Mouse (Mus musculus) kidney, embryonic 14.5 days (tissue): ENCODE measurements at regions not wholly inside any gene's neighbourhood (a gene's known extent, or its start where the extent isn't known, plus 50 kb on each side); places are given as distances from the start of the nearest gene placed in this dataset.

Source experiments
- ATAC-seq: fragments of 200-750 bp; cut with Nextera tagmentation; 2 replicates; pipeline ENCODE4 v1.8.0; 2017; ENCODE audit warnings: moderate number of reproducible peaks, mild to moderate bottlenecking, moderate TSS enrichment, moderate library complexity; ENCODE audit not compliant: low FRiP score, low TSS enrichment
- H3K27ac ChIP-seq: fragments of 300-500 bp; sonication (generic); 2 replicates; pipeline ENCODE4 v1.5.1; 2014; ENCODE audit warnings: low read depth, mild to moderate bottlenecking, low read length, moderate library complexity, mixed read lengths
- H3K27me3 ChIP-seq: fragments of 300-500 bp; sonication (generic); 2 replicates; pipeline ENCODE4 v1.6.1; 2014; ENCODE audit warnings: mild to moderate bottlenecking, low read length; ENCODE audit not compliant: control insufficient read depth, insufficient read depth
- H3K36me3 ChIP-seq: fragments of 300-500 bp; sonication (generic); 2 replicates; pipeline ENCODE4 v1.6.1; 2014; ENCODE audit warnings: low read length, mixed read lengths; ENCODE audit not compliant: control insufficient read depth, insufficient read depth
- H3K4me1 ChIP-seq: fragments of 300-500 bp; sonication (generic); 2 replicates; pipeline ENCODE4 v1.6.1; 2014; ENCODE audit warnings: low read length, mixed read lengths; ENCODE audit not compliant: control insufficient read depth, insufficient read depth
- H3K4me2 ChIP-seq: fragments of 300-500 bp; sonication (generic); replicated peaks from 2 replicates; pipeline ENCODE4 v1.6.1; 2014; ENCODE audit warnings: low read depth, mild to moderate bottlenecking, low read length
- H3K4me3 ChIP-seq: fragments of 300-500 bp; sonication (generic); 2 replicates; pipeline ENCODE4 v1.5.1; 2014; ENCODE audit warnings: mild to moderate bottlenecking, low read length
- H3K9ac ChIP-seq: fragments of 300-500 bp; sonication (generic); 2 replicates; pipeline ENCODE4 v1.6.1; 2014; ENCODE audit warnings: low read depth, mild to moderate bottlenecking, low read length, moderate library complexity
- H3K9me3 ChIP-seq: fragments of 300-500 bp; sonication (generic); 2 replicates; pipeline ENCODE4 v1.6.1; 2016; ENCODE audit warnings: low read length; ENCODE audit not compliant: control insufficient read depth
- WGBS: fragments of 180-500 bp; shearing (Covaris S2); extraction: QIAGEN DNeasy Blood & Tissue Kit; methylation state at CpG from one replicate; pipeline ENCODE4 v1.1.7; 2014; 5-methylcytosine and 5-hydroxymethylcytosine counted together

DNA sequence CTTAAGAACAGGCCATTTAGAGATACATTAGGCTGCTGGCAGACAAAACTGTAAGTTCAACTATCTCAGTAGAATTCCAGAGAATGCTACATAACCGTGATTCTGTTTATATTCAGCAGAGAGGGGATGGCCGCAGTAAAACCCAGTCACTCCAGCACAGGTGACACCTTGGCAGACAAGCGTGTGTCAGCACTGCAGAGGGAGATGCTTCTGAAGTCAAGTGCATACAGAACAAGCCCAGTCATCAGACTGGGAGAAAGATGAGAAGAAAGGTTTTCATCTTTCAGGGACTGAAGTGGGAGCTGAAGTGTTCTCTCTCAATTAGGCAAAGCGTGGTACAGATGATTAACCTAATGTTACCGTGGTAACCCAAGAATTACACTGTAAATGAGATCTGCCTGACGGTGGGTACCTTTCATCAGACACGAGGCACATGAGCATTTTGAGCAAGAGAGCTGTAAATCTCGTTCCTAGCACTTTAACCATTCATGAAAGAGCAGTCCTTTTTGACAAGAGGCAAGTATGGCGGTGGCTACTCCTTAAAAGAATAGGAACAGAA, 130.3 kb downstream of the Barhl2 start:
- Histone ChIP-seq H3K4me3 (no peak overlapping the region), H3K27ac (no peak overlapping the region), H3K4me1 (no peaks in the 10 kb centered on the region), H3K27me3 (no peaks in the 10 kb centered on the region), H3K4me2 (no peak overlapping the region), H3K9me3 (no peaks in the 10 kb centered on the region), H3K36me3 (no peaks in the 10 kb centered on the region), H3K9ac (no peak overlapping the region)
- ATAC-seq = no peak
- 60% methylated on average over 9 of the region's 9 CpGs for WGBS

DNA sequence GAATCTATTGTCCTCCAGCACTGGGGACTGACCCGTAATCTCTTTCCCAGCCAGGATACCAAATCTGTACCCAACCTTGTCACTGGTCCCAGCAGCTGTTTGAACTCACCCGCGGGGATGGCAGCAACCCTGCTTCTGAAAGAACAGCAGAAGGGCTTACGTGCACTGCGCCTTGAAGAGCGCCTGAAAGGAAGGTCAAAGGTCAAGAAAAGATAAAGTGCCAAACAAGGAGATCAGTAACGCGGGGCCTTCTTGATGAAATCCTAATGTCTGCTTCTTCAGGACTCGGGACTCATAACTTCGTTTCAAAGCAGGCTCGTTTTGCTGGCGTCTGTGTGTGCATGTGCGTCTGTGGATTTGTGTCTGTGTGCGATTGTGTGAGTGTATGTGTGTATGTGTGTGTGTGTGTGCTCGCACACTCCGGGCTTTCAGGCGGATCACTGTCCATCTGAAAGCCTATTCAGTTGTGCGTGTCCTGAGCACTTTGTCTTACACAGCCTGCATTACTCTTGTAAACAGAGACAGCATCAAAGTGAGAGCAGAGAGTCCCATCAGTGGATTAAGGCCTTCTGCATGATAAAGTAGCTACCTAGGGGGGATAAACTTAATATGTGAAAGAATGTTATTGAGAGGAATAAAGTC, 135.3 kb downstream of the Barhl2 start:
- Histone ChIP-seq H3K27me3 (no peaks in the 10 kb centered on the region), H3K36me3 (no peaks in the 10 kb centered on the region), H3K9me3 (no peaks in the 10 kb centered on the region), H3K4me1 (no peaks in the 10 kb centered on the region), H3K4me3 (no peak overlapping the region), H3K27ac (no peak overlapping the region), H3K4me2 (no peak overlapping the region), H3K9ac (no peak overlapping the region)
- no peak for ATAC-seq
- 42% methylated on average over 18 of the region's 18 CpGs for WGBS

DNA sequence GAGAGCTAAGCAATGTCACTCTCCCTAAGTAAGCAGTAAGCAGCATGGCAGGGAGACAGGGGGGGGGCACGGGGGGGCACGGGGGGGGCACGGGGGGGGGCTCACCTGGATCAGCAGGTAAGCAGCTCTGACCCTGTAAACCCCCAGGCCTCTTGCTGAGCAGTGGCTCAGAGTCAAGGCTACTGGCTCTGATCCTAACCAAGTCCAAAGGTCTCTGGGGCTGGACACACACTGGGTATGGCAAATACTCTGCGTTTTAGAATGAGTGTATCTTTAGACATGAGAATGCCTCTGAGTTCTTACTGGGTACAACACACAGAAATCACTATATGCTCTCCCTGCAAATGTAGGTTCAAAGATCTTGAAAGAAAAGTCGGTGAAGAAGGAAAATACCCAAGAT, 136.5 kb downstream of the Barhl2 start:
- no peak for ATAC-seq
- H3K27ac ChIP-seq = no peak overlapping the region
- no peak overlapping the region for H3K4me3 ChIP-seq
- no peaks in the 10 kb centered on the region for H3K27me3 ChIP-seq
- H3K9ac ChIP-seq = no peak overlapping the region
- WGBS = 45% methylated on average over 5 of the region's 5 CpGs
- H3K4me1 ChIP-seq = no peaks in the 10 kb centered on the region
- H3K4me2 ChIP-seq = no peak overlapping the region
- no peaks in the 10 kb centered on the region for H3K9me3 ChIP-seq
- H3K36me3 ChIP-seq = no peaks in the 10 kb centered on the region

DNA sequence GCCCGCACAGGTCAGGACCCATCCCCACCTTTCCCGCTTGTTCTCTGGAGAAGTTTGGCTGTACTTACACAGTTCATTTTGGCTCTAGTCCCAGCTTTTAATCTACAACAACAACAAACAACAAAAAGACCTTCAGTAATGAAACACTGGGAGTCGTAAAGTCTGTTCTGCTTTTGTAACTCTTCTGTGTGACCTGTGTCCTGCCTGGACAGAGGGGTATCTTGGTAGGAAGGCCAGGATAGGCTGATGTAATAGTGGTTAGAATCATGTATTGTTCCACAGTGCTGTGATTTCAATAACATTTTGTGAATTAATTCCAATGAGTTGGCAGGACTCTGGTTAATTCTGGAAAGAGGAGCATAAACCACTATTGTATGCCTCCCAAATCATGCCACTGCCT, 136.9 kb downstream of the Barhl2 start:
- 42% methylated on average over 3 of the region's 3 CpGs for WGBS
- no peak for ATAC-seq
- H3K27ac ChIP-seq = no peak overlapping the region

DNA sequence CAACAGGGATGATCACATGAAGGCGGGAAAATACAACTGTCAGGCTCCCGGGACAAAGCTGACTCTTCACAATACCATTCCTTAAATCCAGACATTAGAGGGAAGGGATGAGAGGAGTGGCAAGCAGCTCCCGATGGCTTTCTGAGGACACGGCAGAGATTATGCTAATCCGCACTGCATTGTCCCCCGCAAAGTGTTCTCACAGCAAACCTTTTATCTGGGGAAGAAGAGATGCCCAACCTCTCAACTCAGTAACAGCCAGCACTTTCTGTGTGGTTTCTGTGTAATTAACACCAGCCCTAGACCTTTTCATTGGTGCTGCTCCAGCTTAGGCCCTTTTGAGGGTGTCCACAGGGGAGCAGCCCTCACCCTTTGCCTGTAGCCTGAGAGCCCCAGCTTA, 137.9 kb downstream of the Barhl2 start:
- H3K27ac ChIP-seq = no peak overlapping the region
- 45% methylated on average over 6 of the region's 6 CpGs for WGBS
- no peaks in the 10 kb centered on the region for H3K4me1 ChIP-seq
- no peak overlapping the region for H3K9ac ChIP-seq
- ATAC-seq = no peak
- no peaks in the 10 kb centered on the region for H3K36me3 ChIP-seq
- no peaks in the 10 kb centered on the region for H3K9me3 ChIP-seq
- H3K27me3 ChIP-seq = no peaks in the 10 kb centered on the region
- H3K4me2 ChIP-seq = no peak overlapping the region
- H3K4me3 ChIP-seq = no peak overlapping the region

More for the DNA sequence above, 136.9 kb downstream of the Barhl2 start:
- no peak overlapping the region for H3K4me3 ChIP-seq
- no peaks in the 10 kb centered on the region for H3K4me1 ChIP-seq
- H3K9me3 ChIP-seq = no peaks in the 10 kb centered on the region
- H3K4me2 ChIP-seq = no peak overlapping the region
- H3K9ac ChIP-seq = no peak overlapping the region
- no peaks in the 10 kb centered on the region for H3K27me3 ChIP-seq
- no peaks in the 10 kb centered on the region for H3K36me3 ChIP-seq

DNA sequence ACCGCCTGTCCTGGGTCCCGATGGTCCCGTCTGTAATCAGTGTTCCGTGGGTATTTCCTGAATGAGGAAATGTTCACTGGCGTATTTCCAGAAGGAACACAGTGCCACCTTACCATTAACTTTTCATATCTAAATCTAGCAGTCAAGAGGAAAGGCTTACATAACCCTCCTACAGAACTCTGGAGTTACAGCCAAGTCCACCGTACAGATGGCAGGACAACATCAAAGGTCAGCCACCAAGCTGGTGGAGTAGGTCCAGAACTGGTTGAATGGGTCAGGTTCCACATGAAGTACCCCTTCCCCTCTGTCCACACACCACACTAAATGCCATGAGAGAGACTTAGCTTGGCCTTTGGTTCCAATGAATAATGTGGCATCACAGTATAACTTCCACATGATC, 139.7 kb downstream of the Barhl2 start:
- Histone ChIP-seq H3K4me3 (no peak overlapping the region), H3K9me3 (no peaks in the 10 kb centered on the region), H3K4me1 (no peaks in the 10 kb centered on the region), H3K27ac (no peak overlapping the region), H3K27me3 (no peaks in the 10 kb centered on the region), H3K4me2 (no peak overlapping the region), H3K9ac (no peak overlapping the region), H3K36me3 (no peaks in the 10 kb centered on the region)
- WGBS = 78% methylated on average over 6 of the region's 6 CpGs
- no peak for ATAC-seq

DNA sequence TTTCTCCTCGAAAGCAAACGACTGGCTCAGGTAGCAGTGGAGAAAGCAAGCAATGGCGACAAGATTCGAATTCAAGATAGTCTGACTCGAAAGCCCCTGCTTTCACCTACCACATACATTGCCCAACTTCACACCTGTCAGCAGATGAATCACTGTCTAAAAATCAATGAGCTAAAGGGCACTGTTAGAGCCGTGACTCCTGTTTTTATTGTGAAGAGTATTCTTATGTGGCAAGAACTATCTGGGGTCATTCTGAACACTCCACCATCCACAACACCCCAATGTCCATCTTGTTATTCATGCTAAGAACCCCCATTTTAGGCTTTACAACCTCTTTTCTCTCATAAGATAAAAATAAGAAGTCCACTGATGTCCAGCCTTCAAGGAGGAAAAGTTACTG, 144.1 kb downstream of the Barhl2 start:
- Histone ChIP-seq H3K9ac (no peak overlapping the region), H3K4me2 (no peak overlapping the region), H3K4me1 (no peaks in the 10 kb centered on the region), H3K27ac (no peak overlapping the region), H3K36me3 (no peaks in the 10 kb centered on the region), H3K27me3 (no peaks in the 10 kb centered on the region), H3K4me3 (no peak overlapping the region), H3K9me3 (no peaks in the 10 kb centered on the region)
- 89% methylated on average over 6 of the region's 6 CpGs for WGBS
- no peak for ATAC-seq

DNA sequence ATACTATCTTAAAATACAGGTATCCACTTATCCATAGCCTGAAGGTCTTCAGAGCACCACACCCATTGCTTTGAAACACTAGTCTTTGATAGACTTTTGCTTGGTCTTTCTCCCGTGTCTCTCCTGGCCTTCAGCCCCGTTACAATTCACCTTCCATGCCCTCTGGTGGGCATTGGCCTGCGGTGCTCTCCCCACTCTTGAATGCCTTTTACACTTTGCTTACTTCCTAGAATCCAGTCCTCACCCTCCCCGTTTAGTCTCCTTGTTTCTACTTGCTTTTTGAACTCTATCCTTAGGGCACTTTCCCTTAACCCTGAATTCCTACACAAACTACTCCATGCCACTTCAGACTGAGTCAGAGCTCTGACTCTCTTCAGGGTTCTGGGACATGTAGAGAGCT, 156.6 kb downstream of the Barhl2 start:
- WGBS = 51% methylated on average over 4 of the region's 4 CpGs
- Histone ChIP-seq H3K9me3 (no peaks in the 10 kb centered on the region), H3K27me3 (no peaks in the 10 kb centered on the region)

DNA sequence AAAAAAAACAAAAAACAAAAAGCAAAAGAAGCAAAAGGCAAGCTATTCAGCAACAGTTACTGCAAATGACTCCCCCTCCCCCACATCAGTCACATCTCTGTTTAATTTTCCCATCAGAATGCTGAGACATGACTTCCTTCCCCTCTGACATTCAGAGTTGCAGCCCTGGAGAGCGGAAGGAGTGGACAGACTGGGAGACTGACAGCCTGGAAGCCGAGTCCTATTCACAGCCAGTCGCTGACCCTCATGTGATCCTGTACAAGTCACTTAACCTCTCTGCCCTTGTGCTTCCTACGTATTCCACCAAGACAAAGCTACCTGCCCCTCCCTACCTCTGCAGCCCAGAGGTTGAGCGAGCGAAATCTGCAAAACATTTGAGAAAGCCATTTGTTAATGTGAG, 161.2 kb downstream of the Barhl2 start:
- H3K4me1 ChIP-seq = 0 out of 2 replicates have a peak, but pooled peaks cover 4% of the 10 kb centered on the region
- no peak overlapping the region for H3K4me3 ChIP-seq
- no peak overlapping the region for H3K4me2 ChIP-seq
- ATAC-seq = no peak
- WGBS = 21% methylated on average over 6 of the region's 6 CpGs
- no peak overlapping the region for H3K27ac ChIP-seq
- no peaks in the 10 kb centered on the region for H3K9me3 ChIP-seq
- H3K9ac ChIP-seq = no peak overlapping the region
- H3K27me3 ChIP-seq = no peaks in the 10 kb centered on the region
- H3K36me3 ChIP-seq = no peaks in the 10 kb centered on the region

More for the DNA sequence above, 156.6 kb downstream of the Barhl2 start:
- H3K4me3 ChIP-seq = no peak overlapping the region
- H3K9ac ChIP-seq = no peak overlapping the region
- no peaks in the 10 kb centered on the region for H3K36me3 ChIP-seq
- no peak for ATAC-seq
- H3K27ac ChIP-seq = no peak overlapping the region
- H3K4me1 ChIP-seq = no peaks in the 10 kb centered on the region
- H3K4me2 ChIP-seq = no peak overlapping the region
